Mouse (Mus musculus) macrophage (primary cell): ENCODE measurements around the gene Ifi208. TPM values are rescaled to one million over a fixed set of nuclear protein-coding genes. Genes with fewer than 3 reads are reported as not detected.
"Not testable (repeated sequence)": the region's sequence is repeated elsewhere in the genome, so short reads cannot be mapped to it uniquely, and the experiment has no call there.

Source experiments
- H3K27ac ChIP-seq: fragments of 350-480 bp; formaldehyde crosslinking; 2 replicates; pipeline ENCODE4 v1.9.0; 2021
- H3K36me3 ChIP-seq: fragments of 350-480 bp; formaldehyde crosslinking; 2 replicates; pipeline ENCODE4 v1.9.0; 2021; ENCODE audit errors: inconsistent target
- H3K4me3 ChIP-seq: fragments of 350-480 bp; formaldehyde crosslinking; 2 replicates; pipeline ENCODE4 v1.9.0; 2021; ENCODE audit errors: inconsistent target
- H3K79me2 ChIP-seq: fragments of 350-480 bp; formaldehyde crosslinking; 2 replicates; pipeline ENCODE4 v1.9.0; 2021; ENCODE audit errors: inconsistent target
- WGBS: methylation state at CpG from one replicate; pipeline ENCODE4 v1.1.7; 2026; ENCODE audit warnings: inconsistent platforms; ENCODE audit not compliant: missing documents; 5-methylcytosine and 5-hydroxymethylcytosine counted together
- polyA plus RNA-seq: library from polyadenylated mRNA; stranded (reverse); fragments of 250-400 nt; gene quantifications from 3 replicates; pipeline ENCODE4 v1.2.4, GENCODE M21; 2018; ENCODE audit warnings: inconsistent platforms
- total RNA-seq, 78 experiments: library from RNA; depleted of rRNA; stranded (reverse); fragments of 250-400 nt; gene quantifications; 1 replicate in 9 of 78; 2 replicates in 24 of 78; 3 replicates in 43 of 78; 4 replicates in 2 of 78; pipeline ENCODE4 v1.2.4; 2018; ENCODE audit warnings: inconsistent platforms in 56 of 78

Ifi208 gene
- 100 to 1,000 TPM in 8 of 26 experiments, 10 to 100 TPM in 8, 1 to 10 TPM in 10; 3.1 to 188 (median 74.5) TPM for total RNA-seq (2018; cell fraction: chromatin; rRNA removed)
- 100 to 1,000 TPM in 3 of 26 experiments, 10 to 100 TPM in 14, 1 to 10 TPM in 9; 5.9 to 154 (median 59.4) TPM for total RNA-seq (2018; cell fraction: cytosol; rRNA removed)
- 100 to 1,000 TPM in 14 of 26 experiments, 10 to 100 TPM in 11, 1 to 10 TPM in 1; 7.9 to 194 (median 109) TPM for total RNA-seq (2018; cell fraction: nucleus; rRNA removed)
- 6.3 to 32.9 TPM (median 8.7 TPM) in 3 replicates for polyA plus RNA-seq

DNA sequence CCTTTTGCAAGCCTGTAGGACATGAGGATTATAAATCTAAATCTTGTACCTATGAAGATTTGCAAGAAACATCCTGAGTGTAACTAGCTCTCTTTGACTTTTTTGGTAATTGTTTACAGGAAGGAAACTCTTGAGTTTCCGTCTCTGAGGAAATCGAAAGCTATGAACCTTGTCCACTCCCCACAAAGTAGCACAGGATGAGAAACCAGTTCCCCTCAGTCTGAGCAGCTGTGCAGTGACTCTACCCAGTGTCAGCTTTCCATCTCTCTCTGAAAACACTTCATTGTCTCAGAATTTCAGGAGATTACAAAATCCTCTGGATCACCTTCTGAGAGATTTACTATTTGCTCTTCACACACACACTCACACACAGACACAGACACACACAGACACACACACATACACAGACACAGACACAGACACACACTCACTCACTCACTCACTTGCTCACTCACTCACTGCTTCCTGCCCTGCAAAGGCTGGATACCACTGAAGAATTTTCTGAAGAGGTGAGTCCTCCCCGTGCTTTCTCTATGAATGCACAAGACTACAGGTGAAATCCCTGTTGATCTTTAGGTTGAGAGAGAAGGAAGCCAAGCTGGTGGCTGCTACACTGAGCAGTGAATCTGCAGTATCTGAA is at the start of gene Ifi208:
Ifi208 (plus strand) TSS at position 218 of the 640 bp plus-strand sequence.
- not testable (repeated sequence) for H3K36me3 ChIP-seq, H3K27ac ChIP-seq, H3K4me3 ChIP-seq
- H3K79me2 ChIP-seq, result peaks cover 35% of the 10 kb centered on the region; the same call in 1 of the 2 replicates
- WGBS, result 37% methylated on average over 2 of the region's 3 CpGs

DNA sequence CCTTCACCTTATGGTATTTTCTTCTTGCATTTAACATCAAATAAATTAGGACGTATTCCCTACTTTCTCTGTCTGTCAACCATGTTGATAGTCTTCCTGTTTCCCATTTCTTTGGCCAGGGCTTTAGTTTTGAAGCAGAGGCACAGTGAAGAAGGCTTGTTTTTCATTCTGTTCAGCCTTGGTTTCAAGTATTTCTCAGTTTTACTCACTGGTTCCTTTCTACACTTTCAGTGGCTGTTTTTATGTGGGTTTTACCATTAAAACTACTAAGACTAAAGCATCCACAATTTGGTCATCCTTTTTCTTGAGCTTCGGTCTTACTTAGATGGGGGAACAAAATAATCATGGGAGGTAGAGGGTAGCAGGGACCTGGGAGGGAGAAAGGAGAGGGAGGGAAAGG is 49.4 kb upstream of the Ifi208 start:
- Histone ChIP-seq H3K27ac (no peak overlapping the region), H3K79me2 (no peaks in the 10 kb centered on the region), H3K36me3 (no peaks in the 10 kb centered on the region), H3K4me3 (no peak overlapping the region)
- 96% methylated on average over 2 of the region's 2 CpGs for WGBS

- peaks cover 8% of the 10 kb centered on the region for H3K79me2 ChIP-seq
- WGBS, result 57% methylated on average over 1 of the region's 2 CpGs
These were observed 46.8 kb upstream of the Ifi208 start for GRCm38 (mm10) chr1:173626686-173627085.

DNA sequence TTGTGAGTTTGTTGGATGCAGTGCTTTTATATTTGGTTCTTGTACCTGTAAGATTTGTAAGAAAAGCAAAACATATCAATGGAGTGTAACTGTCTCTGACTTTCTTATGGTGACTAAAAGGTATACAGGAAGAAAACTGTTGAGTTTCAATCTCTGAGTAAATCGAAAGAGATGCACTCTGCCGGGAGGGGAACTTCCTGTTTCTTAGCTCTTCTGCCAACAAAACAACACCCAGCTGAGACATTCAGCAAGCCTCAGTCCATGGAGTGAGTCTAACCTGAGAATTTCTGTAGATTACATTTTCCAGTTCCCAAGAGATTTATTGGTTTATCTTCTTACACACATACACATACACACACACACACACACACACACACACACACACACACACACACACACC is 42.9 kb upstream of the Ifi208 start, which contains the start of gene Ifi209:
Ifi209 (plus strand) TSS at position 296 of the 400 bp plus-strand sequence.
- WGBS, result 0% methylated on average over 2 of the region's 2 CpGs
- H3K79me2 ChIP-seq, result peaks cover 47% of the 10 kb centered on the region
- not testable (repeated sequence) for H3K36me3 ChIP-seq
- H3K27ac ChIP-seq, result peak within 1 kb of the TSS; percentile 46
- peak within 1 kb of the TSS; percentile 35 for H3K4me3 ChIP-seq

More at GRCm38 (mm10) chr1:173626686-173627085, 46.8 kb upstream of the Ifi208 start:
- Histone ChIP-seq H3K27ac (no peak overlapping the region), H3K4me3 (no peak overlapping the region), H3K36me3 (no peaks in the 10 kb centered on the region)

- 17% methylated on average over 5 of the region's 5 CpGs for WGBS
- peaks cover 67% of the 10 kb centered on the region for H3K79me2 ChIP-seq
- H3K36me3 ChIP-seq, result peaks cover 11% of the 10 kb centered on the region; the same call in 1 of the 2 replicates
- H3K4me3 ChIP-seq, result no peak overlapping the region; the same call in 1 of the 2 replicates
- H3K27ac ChIP-seq, result no peak overlapping the region
These were observed 39.4 kb upstream of the Ifi208 start for GRCm38 (mm10) chr1:173633969-173634645.

DNA sequence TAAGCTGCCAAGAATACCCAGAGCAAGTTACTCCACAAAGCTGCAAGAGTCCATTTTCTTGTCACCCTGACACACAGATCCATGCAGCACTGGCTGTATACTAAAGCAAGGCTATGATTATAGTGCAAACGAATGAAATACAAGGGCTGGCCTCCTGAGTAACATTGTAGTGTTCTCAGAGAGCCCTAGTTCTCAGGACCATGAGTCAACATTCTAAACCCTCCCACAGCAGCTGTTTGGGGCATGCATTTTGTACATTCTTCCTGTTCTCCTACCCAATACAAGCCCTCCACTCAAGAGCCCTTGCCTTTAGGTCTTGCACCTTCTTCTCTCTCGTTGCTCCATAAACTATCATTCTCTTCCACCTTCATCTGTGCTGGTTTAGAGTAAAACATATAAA is 28.1 kb upstream of the Ifi208 start:
- 82% methylated on average over 2 of the region's 2 CpGs for WGBS
- Histone ChIP-seq H3K4me3 (no peak overlapping the region), H3K36me3 (peaks cover 51% of the 10 kb centered on the region), H3K79me2 (no peaks in the 10 kb centered on the region; the same call in 1 of the 2 replicates), H3K27ac (no peak overlapping the region)

DNA sequence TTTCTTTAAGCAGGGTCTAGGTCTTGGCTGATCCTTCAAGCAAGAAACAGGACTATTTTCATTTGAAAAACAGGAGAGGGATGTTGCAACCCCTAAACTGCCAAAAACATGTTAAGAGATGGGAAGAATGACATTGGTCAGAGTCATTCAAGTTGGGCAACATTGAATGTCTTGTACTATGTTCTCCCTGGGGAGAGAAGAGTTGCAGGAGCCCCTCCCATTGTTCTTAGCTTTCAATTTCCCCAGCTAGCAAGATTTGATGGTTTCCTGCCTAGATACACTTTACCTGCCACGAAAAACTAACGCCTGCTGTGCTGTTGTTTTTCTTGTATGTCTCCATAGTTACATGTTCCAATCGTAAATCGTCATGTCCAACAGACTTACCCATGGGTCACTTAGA is 15.5 kb upstream of the Ifi208 start:
- H3K36me3 ChIP-seq, result no peaks in the 10 kb centered on the region
- WGBS, result 54% methylated on average over 4 of the region's 4 CpGs
- H3K4me3 ChIP-seq, result no peak overlapping the region
- no peaks in the 10 kb centered on the region for H3K79me2 ChIP-seq
- H3K27ac ChIP-seq, result no peak overlapping the region

DNA sequence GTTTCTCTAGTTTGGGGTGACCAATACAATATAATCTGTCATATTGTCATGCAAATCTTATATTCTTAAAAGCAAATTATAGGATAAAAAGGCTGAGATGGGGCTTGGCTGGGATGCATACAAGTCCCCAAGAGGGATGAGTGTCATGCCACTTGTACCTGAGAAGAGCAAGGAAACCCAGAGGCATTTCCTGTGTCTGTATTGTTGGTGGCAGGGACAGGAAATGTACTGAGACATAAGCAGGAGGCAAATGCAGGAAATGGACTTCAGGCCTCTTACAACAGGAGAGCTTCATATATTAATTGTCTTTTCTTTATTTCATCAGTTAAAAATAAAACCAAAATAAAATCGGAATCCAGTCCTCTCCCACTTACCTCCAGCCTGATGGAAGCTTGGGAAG is 5.1 kb downstream of the Ifi208 start:
- H3K27ac ChIP-seq, result not testable (repeated sequence)

GRCm38 (mm10) chr1:173694270-173694669 is 20.8 kb downstream of the Ifi208 start:
- H3K79me2 ChIP-seq, result no peaks in the 10 kb centered on the region

More for the DNA sequence above, 5.1 kb downstream of the Ifi208 start:
- not testable (repeated sequence) for H3K4me3 ChIP-seq
- Histone ChIP-seq H3K79me2 (peaks cover 35% of the 10 kb centered on the region; the same call in 1 of the 2 replicates), H3K36me3 (peaks cover 18% of the 10 kb centered on the region; the same call in 1 of the 2 replicates)
- WGBS, result 79% methylated on average over 1 of the region's 1 CpGs

GRCm38 (mm10) chr1:173733219-173733618 is 59.7 kb downstream of the Ifi208 start:
- Histone ChIP-seq H3K4me3 (no peak overlapping the region), H3K27ac (no peak overlapping the region), H3K79me2 (peaks cover 100% of the 10 kb centered on the region), H3K36me3 (peaks cover 75% of the 10 kb centered on the region)
- 74% methylated on average over 7 of the region's 7 CpGs for WGBS

More at GRCm38 (mm10) chr1:173694270-173694669, 20.8 kb downstream of the Ifi208 start:
- Histone ChIP-seq H3K4me3 (no peak overlapping the region), H3K27ac (no peak overlapping the region), H3K36me3 (peaks cover 61% of the 10 kb centered on the region)
- WGBS, result 0% methylated on average over 1 of the region's 1 CpGs

DNA sequence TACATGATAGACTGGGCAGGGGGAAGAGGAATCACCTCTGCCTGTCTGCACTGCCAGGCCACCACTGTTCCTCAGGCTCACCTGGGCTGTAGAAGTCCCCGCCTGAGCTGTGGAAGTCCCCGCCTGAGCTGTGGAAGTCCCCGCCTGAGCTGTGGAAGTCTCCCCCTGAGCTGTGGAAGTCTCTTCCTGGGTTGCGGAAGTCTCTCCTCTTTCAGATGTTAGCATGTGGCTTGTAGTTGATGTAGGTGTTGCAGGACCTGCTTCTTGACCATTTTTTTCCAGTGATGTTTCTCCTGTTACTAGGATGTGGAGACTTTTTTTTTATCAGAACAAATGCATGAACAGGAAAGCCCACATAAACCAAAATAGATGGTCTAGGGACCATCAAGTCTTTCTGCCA is 61.5 kb downstream of the Ifi208 start:
- H3K4me3 ChIP-seq, H3K27ac ChIP-seq: not testable (repeated sequence)
- H3K36me3 ChIP-seq, result peaks cover 57% of the 10 kb centered on the region
- peaks cover 100% of the 10 kb centered on the region for H3K79me2 ChIP-seq
- 100% methylated on average over 2 of the region's 4 CpGs for WGBS

DNA sequence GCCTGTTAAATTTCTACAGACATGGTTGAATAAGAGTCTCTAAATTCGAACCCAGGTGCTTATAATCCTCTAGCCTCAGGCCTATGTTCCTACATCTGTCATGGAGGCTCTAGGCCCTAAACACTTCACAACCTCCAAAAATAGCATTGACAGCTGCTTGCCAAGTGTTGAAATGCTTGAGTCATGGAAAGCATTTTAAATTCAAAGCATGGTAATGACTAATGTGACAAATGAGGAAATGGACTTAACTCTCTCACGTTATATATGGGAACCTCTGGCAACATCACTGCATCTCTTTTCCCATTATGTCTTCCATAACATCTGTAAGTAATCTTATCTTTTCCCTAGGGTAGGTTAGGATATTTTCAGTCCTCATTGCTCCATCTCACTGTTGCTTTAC is 63.5 kb downstream of the Ifi208 start:
- WGBS, result 45% methylated on average over 2 of the region's 2 CpGs
- H3K79me2 ChIP-seq, result peaks cover 96% of the 10 kb centered on the region
- peak overlapping the region; percentile 99; the same call in 1 of the 2 replicates for H3K27ac ChIP-seq

DNA sequence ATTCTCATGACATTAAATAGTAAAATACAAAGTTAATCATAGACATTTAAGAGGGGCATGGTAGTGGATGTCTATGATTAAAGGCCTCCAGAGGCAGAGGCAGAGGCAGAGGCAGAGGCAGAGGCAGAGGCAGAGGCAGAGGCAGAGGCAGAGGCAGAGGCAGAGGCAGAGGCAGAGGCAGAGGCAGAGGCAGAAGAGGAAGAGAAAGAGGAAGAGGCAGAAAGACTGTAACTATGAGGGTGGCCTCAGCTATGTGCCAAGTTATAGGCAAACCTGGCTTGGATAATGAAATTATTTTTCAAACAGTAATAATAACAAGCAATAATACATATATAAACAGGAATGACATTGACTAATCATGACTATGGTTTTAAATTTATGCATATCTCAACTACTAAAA is 67.1 kb downstream of the Ifi208 start:
- H3K79me2 ChIP-seq, result peaks cover 74% of the 10 kb centered on the region
- H3K4me3 ChIP-seq, result peak overlapping the region; percentile 78
- peak overlapping the region; percentile 99 for H3K27ac ChIP-seq
- peaks cover 6% of the 10 kb centered on the region; the same call in 1 of the 2 replicates for H3K36me3 ChIP-seq

More for the DNA sequence above, 63.5 kb downstream of the Ifi208 start:
- peaks cover 37% of the 10 kb centered on the region for H3K36me3 ChIP-seq
- H3K4me3 ChIP-seq, result peak overlapping the region; percentile 78; the same call in 1 of the 2 replicates

GRCm38 (mm10) chr1:173741656-173742055 is 68.2 kb downstream of the Ifi208 start, which contains the start of gene Ifi207:
Gene Ifi207, minus strand, starts transcription at chr1:173741747.
- H3K27ac ChIP-seq, result peak within 1 kb of the TSS; percentile 99
- peaks cover 74% of the 10 kb centered on the region for H3K79me2 ChIP-seq
- H3K4me3 ChIP-seq, result peak within 1 kb of the TSS; percentile 78
- WGBS, result 9% methylated on average over 4 of the region's 4 CpGs
- peaks cover 3% of the 10 kb centered on the region for H3K36me3 ChIP-seq
